Mouse (Mus musculus): ENCODE results near the gene Il12rb1. TPM values are rescaled to one million over a fixed set of nuclear protein-coding genes. Genes with fewer than 3 reads are reported as not detected.
"Not testable (repeated sequence)": the region's sequence is repeated elsewhere in the genome, so short reads cannot be mapped to it uniquely, and the experiment has no call there.

Gene Il12rb1
- polyA plus RNA-seq, 1 experiment = 0.58 TPM

DNA sequence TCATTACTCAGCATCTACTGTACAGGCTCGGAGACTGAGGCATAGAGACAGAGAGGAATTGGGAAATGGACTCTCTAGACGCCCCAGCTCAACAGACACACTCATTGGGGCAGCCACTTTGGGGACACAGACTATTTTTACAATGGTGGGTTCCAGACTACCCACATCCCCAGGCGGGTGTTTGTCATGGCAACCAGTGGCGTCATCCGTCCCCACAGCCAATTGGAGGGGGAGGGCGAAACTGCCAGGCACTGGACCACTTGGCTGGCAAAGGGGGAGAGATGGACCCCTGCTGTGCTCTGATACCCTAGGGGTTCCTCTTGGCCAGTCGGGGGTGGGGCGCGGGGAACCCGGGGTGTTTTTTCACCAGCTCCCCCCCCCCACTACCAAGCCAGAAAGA, 7.6 kb upstream of the Il12rb1 start:
- DNase-seq (ENCODE audit: low spot score) = no peak

DNA sequence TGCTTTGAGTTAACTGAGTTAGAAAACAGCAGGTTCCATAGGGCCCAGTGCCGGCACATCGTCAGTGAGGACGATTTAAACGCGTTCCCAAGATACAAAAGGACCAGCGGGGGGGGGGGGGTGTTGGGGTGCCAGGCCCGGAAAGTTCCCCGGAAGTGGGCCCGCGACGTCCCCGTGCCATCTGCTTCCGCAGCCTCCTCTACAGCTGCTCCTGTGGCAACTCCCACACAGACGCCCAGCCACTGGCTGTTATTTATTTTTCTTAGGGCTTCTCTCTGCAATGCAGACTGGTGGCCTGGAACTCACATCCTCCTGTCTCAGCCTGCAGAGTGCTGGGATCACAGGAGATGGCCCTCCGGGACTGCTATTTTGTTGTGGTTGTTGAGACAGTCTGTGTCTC, 7.1 kb upstream of the Il12rb1 start:
- DNase-seq (ENCODE audit: low spot score) = no peak

DNA sequence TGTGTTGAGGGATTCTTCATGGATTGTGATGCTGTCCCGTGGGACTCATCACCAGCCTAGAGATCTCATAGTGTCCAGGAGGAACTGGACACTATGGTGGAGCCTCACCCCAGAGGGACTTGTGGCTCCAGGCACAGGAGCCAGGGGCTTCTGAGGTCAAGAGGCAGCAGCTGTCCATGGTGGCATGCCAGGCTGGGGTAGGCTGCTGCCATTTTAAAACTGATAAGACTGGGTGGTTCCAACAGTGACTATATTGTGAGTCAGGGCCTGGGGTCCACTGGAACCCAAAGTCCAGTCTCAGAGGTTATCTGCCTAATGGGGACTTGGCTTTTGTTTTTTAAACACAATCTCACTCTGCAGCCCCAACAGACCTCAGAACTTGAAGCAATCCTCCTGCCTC, 6.4 kb upstream of the Il12rb1 start:
- DNase-seq (ENCODE audit: low spot score) = no peak

DNA sequence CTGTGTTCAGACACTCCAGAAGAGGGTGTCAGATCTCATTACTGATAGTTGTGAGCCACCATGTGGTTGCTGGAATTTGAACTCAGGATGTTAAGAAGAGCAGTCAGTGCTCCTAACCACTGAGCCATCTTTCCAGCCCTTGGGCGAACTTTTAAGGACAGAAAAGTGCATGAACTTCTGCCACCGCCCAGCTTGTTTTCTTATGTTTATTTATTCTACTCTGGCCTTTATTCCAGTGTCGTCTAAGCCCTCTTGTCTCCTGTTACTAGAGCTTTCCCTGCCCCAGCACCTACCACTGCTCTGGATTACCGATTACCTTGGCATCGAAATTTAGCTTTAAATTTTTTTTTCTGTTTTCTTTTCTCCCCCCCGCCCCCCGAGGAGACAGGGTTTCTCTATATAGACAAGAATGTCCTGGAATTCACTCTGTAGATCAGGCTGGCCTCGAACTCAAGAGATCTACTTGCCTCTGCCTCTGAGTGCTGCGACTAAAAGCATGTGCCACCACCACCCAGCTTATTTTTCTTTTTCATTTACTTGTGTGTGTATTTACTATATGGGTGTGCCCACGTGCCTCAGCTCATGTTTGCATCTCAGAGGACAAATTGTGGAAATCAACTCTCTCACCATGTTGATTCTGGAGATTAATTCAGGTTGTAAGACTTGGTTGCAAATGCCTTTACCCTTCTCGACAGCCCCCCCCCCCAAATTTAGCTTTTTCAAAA, 5.3 kb upstream of the Il12rb1 start:
- no peak for DNase-seq (ENCODE audit: low spot score)

DNA sequence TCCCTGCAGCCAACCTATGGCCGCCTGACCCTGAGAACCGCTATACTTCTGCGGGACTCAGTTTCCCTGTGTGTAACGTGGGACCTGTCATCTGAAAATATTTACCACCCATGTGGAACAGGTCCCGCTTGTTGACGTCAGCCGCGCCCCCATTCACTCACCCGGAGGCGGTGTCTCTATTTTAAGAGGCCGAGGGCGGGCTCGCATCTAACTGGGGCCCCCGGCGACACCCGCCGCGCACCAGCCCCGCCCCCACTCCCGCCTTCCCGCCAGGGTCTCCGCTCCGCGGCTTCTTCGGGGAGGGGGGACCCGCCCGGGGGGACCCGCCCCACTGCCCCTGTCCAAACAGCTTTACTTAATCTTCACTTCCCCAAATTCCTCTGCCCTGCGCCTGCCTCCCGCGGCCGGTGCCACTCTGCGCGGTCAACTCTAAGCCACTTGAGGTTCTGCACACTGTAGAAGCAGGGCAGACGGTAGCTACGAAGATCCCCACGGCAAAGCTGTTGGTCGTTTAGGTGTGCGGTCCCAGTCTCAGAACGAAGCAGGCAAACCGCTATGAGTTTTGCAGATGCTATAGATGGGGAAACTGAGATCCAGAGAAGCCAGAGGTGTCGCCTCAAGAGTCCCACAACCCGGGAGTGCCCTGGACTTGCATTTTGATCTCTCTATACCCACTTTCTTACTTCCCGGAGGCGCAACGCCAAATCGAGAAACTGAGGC, 4.3 kb upstream of the Il12rb1 start:
- no peak for DNase-seq (ENCODE audit: low spot score)

DNA sequence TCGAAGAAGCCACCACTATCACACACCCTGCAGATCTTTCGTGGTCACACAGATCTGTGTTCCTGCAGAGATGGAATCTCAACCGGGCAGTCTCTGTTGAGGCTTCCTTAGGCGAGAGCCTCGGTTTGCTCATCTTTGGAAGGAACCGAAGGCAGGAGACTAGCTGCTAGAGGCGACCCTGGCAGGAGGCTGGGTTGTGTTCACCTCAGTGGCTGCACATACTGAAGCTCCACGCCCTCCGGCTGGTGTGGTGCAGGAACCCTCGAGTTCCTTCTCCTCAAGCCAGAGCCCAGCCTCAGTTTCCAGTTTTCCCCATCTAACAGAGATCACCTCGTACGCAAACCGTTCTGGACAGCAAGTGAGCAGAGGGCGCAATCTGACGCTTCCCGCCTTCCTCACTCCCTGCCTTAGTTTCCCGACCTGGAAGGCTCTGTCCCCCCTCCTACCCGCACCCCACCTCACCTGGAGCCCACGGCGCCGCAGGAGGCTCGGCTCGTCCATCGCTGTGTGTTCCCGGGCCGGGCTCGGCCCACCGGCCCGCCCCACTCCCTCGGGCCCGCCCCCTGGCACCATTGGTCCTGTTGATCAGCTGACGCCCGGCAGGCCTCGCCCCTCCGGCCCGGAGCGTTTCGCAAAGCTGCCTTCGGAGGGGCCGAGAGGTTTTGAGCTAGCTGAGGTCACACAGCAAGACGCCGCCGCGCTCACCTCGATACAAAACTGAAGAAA, 3.6 kb upstream of the Il12rb1 start, which contains the start of gene Mast3:
Gene Mast3, minus strand, starts transcription at position 574 of the 726 bp plus-strand sequence.
- peak; percentile 64 for DNase-seq (ENCODE audit: low spot score)

DNA sequence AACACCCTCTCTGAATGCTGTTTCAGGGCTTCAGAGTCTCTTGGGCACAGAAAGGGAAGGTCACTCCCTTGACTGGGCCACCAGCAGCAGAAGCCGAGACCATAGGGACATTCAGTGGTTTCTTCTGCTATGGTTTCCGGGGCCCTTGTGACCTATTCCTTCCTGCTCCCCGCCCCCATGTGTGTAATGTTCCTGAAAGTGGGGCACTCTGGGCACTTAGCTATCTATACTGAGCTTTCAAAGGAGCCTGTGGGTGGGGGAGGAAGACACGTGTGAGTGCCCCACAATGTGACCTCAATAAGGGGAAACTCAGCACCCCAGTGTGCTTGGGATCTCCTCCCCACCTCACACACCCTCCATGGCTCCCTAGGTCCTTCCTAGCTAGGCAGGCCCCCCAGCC, 1.7 kb upstream of the Il12rb1 start:
- DNase-seq (ENCODE audit: low spot score) = no peak

DNA sequence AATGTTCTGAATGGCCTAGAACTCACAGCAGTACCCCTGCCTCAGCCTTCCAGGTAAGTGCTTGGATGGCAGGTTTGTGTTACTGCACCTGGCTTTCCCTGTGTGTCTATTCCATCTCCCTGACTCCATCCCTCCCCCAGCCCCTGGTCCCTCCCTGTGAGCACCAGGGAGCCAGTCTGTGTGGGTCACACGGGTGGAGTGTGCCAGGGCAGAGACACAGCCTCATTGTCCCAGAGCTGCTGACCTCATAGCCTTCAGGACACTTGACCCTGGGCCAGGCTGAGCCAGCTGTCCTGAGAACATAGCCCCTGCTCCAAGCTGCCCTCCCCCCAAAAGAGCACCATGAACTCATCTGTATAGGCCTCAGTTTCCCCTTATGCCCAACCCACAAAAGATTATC, 945 bp upstream of the Il12rb1 start:
- DNase-seq (ENCODE audit: low spot score) = no peak

DNA sequence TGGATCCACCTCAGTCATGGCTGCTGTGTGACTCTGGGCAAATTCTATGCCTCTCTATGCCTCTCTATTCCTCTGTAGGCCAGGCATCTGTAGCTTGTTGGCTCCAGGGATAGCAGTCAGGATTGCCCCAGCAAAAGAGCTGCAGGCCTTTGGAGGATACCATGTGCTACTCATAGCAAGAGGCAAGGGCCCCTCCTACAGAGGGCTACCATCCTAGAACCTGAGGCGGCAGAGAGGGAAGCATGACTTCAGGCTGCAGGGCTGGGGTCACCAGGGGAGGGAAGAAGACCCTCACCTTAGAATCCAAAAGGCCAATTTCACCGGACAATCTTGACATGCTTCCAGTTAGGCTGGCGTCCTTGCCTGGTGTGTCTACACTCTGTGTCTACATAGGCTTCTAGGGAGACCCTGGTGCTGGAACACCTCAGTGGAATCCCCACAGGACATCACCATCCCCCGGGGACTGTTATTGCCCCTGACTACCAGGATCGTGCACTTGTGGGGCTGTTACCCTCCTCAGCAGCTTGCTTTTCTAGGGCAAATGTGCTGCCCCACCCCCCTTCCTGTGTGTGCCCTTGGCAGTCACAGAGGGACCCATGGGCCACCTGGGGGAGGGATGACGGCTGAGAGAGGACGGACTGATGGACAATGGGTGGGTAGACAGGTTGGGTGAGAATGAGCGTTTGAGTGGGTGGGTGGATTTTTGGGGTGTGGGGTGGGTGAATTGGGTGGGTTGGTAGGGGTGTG, 879 bp downstream of the Il12rb1 start:
- no peak for DNase-seq (ENCODE audit: low spot score)

DNA sequence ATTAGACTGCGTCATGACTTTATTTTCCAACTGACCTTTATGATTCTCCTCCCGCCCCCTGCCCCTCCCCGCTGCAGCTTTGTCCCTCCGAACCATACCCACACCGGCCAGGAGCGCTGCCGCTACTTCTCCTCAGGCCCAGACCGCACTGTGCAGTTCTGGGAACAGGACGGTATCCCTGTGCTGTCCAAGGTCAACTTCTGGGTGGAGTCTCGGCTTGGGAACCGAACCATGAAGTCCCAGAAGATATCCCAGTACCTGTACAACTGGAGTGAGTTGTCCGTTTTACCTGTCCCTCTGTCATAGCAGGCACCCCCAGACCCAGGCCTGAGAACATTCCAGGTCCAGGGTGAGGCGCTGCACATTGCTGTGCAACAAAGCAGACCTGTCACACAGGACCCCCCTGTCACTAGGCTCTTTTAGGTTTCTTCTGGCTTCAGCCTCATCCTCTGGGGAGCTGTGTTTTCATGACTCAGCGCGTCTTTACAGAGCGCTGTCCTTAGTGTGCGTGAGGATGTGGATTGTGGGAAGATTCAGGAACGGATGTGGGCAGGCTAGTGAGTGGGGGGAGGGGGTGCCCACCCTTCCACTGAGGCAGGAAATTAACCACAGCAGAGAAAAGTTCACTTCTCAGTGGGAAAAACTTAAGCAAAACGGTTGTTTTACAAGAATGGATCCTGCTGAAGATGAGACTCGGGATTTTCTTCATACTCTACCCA, 2.9 kb downstream of the Il12rb1 start:
- DNase-seq (ENCODE audit: low spot score) = no peak

DNA sequence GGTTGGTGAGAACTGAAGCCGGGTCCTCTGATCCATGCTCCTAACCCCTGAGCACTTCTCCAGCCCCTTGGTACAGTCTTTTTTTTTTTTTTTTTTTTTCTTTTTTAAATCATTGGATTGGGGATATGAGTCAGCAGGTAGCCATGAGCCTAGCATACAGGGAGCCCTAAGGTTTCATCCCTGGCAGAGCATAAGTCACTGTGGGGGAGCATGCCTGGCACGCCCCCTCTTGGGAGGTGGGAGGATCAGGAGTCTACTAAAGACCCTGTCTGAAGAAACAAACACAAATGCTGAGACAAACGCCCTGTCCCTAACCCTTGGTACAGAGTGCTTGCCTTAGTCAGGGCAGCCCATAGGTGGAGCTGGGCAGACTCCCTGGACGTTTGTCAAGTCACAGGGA, 3.8 kb downstream of the Il12rb1 start:
- DNase-seq (ENCODE audit: low spot score) = no peak

DNA sequence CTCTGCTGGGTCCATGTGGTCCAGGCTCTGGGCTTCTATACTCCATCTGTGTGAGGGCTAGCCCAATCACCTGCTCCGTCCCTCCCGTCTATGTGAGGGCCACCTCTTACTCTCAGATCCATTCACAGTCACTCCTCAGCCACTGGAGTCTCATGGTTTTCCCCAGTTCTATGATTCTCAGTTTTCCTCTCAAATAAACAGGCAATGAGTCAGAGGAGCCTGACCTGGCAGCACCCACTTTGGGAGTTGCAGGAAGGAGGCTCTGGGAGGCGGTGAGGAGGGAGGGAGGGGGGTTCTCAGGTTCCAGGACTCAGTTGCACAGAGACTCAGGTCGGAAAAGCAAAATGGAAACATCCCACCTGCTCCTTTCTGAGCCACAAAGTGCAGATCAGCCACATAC, 4.6 kb downstream of the Il12rb1 start:
- no peak for DNase-seq (ENCODE audit: low spot score)

DNA sequence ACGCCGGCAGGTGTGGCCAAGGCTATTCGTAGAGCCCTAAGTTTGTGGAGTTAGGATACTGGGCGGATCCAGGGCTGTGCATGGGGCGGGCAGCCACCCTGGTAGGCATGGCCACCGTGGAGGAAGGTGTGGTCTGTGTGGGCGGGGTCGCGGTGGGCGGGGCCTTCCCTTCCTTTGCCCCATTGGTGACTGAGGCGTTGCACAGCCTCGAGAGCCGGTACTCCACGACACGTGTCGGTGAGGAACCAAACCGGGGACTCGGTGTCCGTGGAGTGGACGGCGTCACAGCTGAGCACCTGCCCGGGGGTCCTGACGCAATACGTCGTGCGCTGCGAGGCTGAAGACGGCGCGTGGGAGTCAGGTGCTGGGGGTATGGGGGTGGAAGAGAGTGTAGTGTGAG, 8.4 kb downstream of the Il12rb1 start:
- DNase-seq (ENCODE audit: low spot score) = no peak

DNA sequence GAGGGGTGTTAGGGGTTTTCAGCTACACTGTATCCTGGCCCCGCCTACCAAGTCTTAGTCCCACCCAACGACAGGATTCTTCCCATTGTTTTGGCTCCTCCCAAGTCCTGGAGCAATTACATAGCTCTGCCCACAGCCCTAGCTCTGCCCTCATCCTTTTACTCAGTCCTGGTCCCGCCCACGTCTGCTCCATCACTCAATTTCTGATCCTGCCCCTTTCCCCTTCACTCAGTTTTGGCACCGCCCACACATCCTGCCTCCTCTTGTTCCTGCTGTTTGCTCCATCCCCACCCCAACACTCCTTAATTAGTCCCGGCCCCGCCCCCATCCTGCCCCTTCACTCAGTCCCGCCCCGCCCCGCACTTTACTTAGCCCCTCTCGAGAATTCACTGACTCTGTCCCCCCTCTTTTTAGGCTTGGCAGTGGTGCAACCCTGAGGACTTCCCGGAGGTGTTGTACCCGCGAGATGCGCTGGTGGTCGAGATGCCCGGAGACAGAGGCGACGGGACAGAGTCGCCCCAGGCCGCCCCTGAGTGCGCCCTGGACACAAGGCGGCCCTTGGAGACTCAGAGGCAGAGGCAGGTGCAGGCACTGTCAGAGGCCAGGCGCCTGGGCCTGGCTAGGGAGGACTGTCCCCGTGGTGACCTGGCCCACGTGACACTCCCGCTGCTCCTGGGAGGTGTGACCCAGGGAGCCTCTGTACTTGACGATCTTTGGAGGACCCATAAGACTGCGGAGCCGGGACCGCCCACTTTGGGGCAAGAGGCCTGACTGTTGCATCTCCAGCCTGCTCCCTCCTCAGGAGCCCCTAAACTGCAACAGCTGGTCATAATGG, 12.1 kb downstream of the Il12rb1 start:
- DNase-seq (ENCODE audit: low spot score) = no peak

DNA sequence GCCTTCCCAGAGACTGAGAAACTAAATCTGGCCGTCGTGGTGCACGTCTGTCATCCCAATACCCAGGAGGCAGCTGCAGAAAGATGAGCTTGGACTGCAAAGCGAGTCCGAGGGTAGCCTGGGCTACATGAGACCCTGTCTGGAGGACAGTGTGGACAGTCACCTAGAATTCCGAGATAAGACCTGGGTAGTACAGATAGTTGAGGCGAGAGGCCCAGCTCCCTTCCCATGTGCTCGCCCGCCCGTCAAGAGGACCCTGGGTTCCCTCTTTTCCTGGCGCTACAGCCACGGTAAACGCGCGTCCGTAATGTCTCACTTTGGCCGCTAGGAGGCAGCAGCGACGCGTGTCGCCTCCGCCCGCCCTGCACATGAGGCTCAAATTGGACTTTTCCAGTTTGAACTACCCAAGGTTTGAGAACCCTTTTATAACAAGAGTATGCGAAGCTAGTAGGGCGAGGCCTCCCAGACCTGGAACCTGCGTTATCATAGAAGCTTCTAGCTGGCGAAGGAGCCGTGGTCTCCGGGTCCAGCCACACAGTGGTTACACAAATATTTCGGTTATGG, 13.2 kb downstream of the Il12rb1 start:
- DNase-seq (ENCODE audit: low spot score) = peak; percentile 56

DNA sequence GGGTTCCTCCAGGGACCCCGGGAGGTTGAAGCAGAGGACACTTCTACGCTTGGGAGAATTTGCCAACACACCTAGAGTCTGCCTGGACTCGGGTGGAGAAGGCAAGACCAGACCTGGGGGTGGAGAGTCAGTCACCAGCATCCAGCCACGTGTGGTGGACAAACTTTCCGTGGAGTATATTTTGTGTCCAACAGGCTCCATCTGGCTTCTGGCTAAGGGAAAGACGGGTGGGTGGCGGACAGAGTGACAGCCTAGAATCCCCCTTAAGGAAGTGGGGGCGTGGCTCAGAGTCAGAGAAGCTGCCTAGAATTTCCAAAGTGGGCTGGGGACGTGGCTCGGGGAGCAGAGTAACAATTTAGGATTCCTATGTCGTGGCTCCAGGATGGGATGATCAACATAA, 13.7 kb downstream of the Il12rb1 start:
- DNase-seq (ENCODE audit: low spot score) = no peak

DNA sequence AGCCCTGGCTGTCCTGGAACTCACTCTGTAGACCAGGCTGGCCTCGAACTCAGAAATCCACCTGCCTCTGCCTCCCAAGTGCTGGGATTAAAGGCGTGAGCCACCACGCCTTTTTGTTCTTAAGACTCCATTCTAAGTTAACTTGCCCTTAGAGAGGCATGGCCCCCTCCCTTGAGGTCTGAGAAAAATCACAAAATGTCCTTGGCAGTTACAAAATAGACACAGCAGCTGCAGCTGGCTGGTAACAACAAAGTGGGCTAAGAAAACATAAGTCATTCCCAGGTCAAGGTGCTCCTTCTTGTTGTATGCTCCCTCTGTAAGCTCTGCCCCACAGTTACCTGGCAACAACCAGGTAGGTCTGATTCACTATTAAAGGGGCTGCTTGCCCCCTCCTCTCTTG, 14.3 kb downstream of the Il12rb1 start:
- DNase-seq (ENCODE audit: low spot score) = not testable (repeated sequence)

DNA sequence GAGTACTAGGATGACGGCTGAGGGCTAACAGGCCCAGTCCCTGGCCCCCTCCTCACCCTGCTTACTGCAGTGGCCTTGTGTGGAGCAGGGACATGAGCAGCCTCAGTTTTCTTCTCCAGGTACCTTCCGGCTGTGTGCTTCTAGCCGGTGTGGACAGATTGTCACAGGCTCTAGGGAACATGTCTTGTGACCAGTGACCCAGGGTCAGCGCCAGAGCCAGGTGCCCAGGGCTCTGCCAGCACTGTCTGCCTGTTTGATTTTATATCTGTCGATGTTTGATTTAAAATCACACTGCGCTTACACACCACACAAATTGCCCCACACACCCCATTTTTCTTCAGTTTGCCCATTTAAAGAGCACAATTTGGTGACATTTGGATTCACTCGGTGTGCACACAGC, 15.6 kb downstream of the Il12rb1 start:
- no peak for DNase-seq (ENCODE audit: low spot score)

DNA sequence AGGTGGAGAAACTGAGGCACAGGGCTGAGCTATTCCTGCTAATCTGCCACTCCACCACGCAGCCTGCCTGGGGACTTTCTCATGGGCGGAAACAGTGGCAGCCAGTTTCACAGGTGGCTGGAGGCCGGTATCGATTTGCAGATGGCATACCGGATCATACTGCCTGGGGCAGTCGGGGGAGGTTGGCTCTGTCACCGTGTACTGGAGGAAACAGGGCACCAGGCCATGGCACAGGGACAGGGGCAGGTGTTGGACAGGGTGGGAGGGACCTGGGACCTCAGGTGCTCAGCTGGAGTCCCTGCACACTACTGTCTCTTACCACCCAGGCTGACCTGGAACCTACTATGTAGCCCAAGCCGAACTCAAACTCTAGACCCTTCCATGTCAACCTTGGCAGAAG, 17.6 kb downstream of the Il12rb1 start:
- DNase-seq (ENCODE audit: low spot score) = no peak

DNA sequence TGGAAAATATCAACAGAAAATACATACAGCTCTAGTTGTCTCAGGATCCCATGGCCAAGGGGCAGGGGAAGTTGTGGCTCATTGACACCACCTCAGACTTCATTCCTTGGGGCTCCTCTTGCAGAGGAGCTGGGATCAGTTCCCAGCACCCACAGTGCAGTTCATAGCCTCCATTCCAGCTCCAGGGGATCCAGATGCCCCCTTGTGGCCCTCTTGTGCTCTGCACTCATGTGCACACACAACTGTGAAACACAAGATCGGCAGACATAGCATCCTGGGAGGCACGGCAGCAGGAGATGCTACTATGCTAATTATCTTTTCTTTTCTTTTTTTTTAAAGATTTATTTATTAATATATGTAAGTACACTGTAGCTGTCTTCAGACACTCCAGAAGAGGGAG, 18.8 kb downstream of the Il12rb1 start:
- no peak for DNase-seq (ENCODE audit: low spot score)

Data from urinary bladder, adult 2 months (tissue).